Mouse (Mus musculus): Measurements from ENCODE around the gene Fshr. TPM values are rescaled to one million over a fixed set of nuclear protein-coding genes. Genes with fewer than 3 reads are reported as not detected.
"Not testable (repeated sequence)": the region's sequence is repeated elsewhere in the genome, so short reads cannot be mapped to it uniquely, and the experiment has no call there.

Gene Fshr
- not detected in 2 replicates for polyA plus RNA-seq (2012; ENCODE audit: insufficient read depth, low replicate concordance)

GRCm38 (mm10) chr17:89200575-89200974, at the start of gene Fshr:
TSS of gene Fshr (minus strand) at chr17:89200675.
- no peak within 1 kb of the TSS for H3K4me3 ChIP-seq (replicated peaks)
- no peaks in the 10 kb centered on the region for H3K4me1 ChIP-seq
- no peaks in the 10 kb centered on the region for H3K27me3 ChIP-seq (replicated peaks)
- H3K9me3 ChIP-seq = 0 out of 2 replicates have a peak, but pooled peaks cover 5% of the 10 kb centered on the region
- no peaks in the 10 kb centered on the region for H3K36me3 ChIP-seq (replicated peaks; ENCODE audit: low read length)
- TF ChIP-seq GATA1 (IDR thresholded peaks at IDR 0.05; ENCODE audit: borderline replicate concordance, low read length) = no peak
- no peak for TF ChIP-seq FLI1 (IDR thresholded peaks at IDR 0.05; ENCODE audit: low read length)

GRCm38 (mm10) chr17:89202181-89202580, 1.7 kb upstream of the Fshr start:
- Histone ChIP-seq H3K4me3 (replicated peaks) (no peak overlapping the region), H3K27me3 (replicated peaks) (no peaks in the 10 kb centered on the region), H3K9me3 (0 out of 2 replicates have a peak, but pooled peaks cover 5% of the 10 kb centered on the region), H3K4me1 (no peaks in the 10 kb centered on the region), H3K36me3 (replicated peaks; ENCODE audit: low read length) (no peaks in the 10 kb centered on the region)
- TF ChIP-seq FLI1 (IDR thresholded peaks at IDR 0.05; ENCODE audit: low read length) = no peak
- TF ChIP-seq GATA1 (IDR thresholded peaks at IDR 0.05; ENCODE audit: borderline replicate concordance, low read length) = no peak

- H3K27me3 ChIP-seq (replicated peaks) = no peaks in the 10 kb centered on the region
- TF ChIP-seq GATA1 (IDR thresholded peaks at IDR 0.05; ENCODE audit: borderline replicate concordance, low read length) (no peak), FLI1 (IDR thresholded peaks at IDR 0.05; ENCODE audit: low read length) (no peak)
- no peaks in the 10 kb centered on the region for H3K36me3 ChIP-seq (replicated peaks; ENCODE audit: low read length)
- H3K4me3 ChIP-seq (replicated peaks) = no peak overlapping the region
- peaks cover 30% of the 10 kb centered on the region for H3K4me1 ChIP-seq
- H3K9me3 ChIP-seq = no peaks in the 10 kb centered on the region
Measured at GRCm38 (mm10) chr17:89173545-89173944, 26.9 kb downstream of the Fshr start.

GRCm38 (mm10) chr17:89164773-89165172, 35.7 kb downstream of the Fshr start:
- 0 out of 2 replicates have a peak, but pooled peaks cover 3% of the 10 kb centered on the region for H3K4me1 ChIP-seq
- TF ChIP-seq FLI1 (IDR thresholded peaks at IDR 0.05; ENCODE audit: low read length) (no peak), GATA1 (IDR thresholded peaks at IDR 0.05; ENCODE audit: borderline replicate concordance, low read length) (no peak)

GRCm38 (mm10) chr17:89162475-89162874, 38.0 kb downstream of the Fshr start:
- Histone ChIP-seq H3K27me3 (replicated peaks) (no peaks in the 10 kb centered on the region), H3K9me3 (no peaks in the 10 kb centered on the region), H3K4me3 (replicated peaks) (no peak overlapping the region), H3K36me3 (replicated peaks; ENCODE audit: low read length) (no peaks in the 10 kb centered on the region), H3K4me1 (0 out of 2 replicates have a peak, but pooled peaks cover 3% of the 10 kb centered on the region)
- no peak for TF ChIP-seq GATA1 (IDR thresholded peaks at IDR 0.05; ENCODE audit: borderline replicate concordance, low read length)
- TF ChIP-seq FLI1 (IDR thresholded peaks at IDR 0.05; ENCODE audit: low read length) = no peak

More at GRCm38 (mm10) chr17:89164773-89165172, 35.7 kb downstream of the Fshr start:
- H3K4me3 ChIP-seq (replicated peaks) = no peak overlapping the region
- H3K27me3 ChIP-seq (replicated peaks) = no peaks in the 10 kb centered on the region
- no peaks in the 10 kb centered on the region for H3K9me3 ChIP-seq
- H3K36me3 ChIP-seq (replicated peaks; ENCODE audit: low read length) = no peaks in the 10 kb centered on the region

GRCm38 (mm10) chr17:89159343-89159742, 41.1 kb downstream of the Fshr start:
- H3K36me3 ChIP-seq (replicated peaks; ENCODE audit: low read length); H3K9me3 ChIP-seq; H3K27me3 ChIP-seq (replicated peaks); H3K4me3 ChIP-seq (replicated peaks); H3K4me1 ChIP-seq: not testable (repeated sequence)

- Histone ChIP-seq H3K4me3 (replicated peaks) (no peak overlapping the region), H3K9me3 (no peaks in the 10 kb centered on the region), H3K4me1 (peaks cover 6% of the 10 kb centered on the region; the same call in 1 of the 2 replicates), H3K36me3 (replicated peaks; ENCODE audit: low read length) (no peaks in the 10 kb centered on the region), H3K27me3 (replicated peaks) (no peaks in the 10 kb centered on the region)
- no peak for TF ChIP-seq GATA1 (IDR thresholded peaks at IDR 0.05; ENCODE audit: borderline replicate concordance, low read length)
- no peak for TF ChIP-seq FLI1 (IDR thresholded peaks at IDR 0.05; ENCODE audit: low read length)
Measured at GRCm38 (mm10) chr17:89144806-89145205, 55.7 kb downstream of the Fshr start.

- Histone ChIP-seq H3K4me3 (replicated peaks) (no peak overlapping the region), H3K9me3 (no peaks in the 10 kb centered on the region), H3K4me1 (no peaks in the 10 kb centered on the region), H3K36me3 (replicated peaks; ENCODE audit: low read length) (no peaks in the 10 kb centered on the region), H3K27me3 (replicated peaks) (no peaks in the 10 kb centered on the region)
- no peak for TF ChIP-seq GATA1 (IDR thresholded peaks at IDR 0.05; ENCODE audit: borderline replicate concordance, low read length)
- no peak for TF ChIP-seq FLI1 (IDR thresholded peaks at IDR 0.05; ENCODE audit: low read length)
Measured at GRCm38 (mm10) chr17:89120023-89120422, 80.5 kb downstream of the Fshr start.

GRCm38 (mm10) chr17:89119250-89119649, 81.2 kb downstream of the Fshr start:
- no peak overlapping the region for H3K4me3 ChIP-seq (replicated peaks)
- no peaks in the 10 kb centered on the region for H3K9me3 ChIP-seq
- no peaks in the 10 kb centered on the region for H3K27me3 ChIP-seq (replicated peaks)
- H3K36me3 ChIP-seq (replicated peaks; ENCODE audit: low read length) = no peaks in the 10 kb centered on the region
- TF ChIP-seq GATA1 (IDR thresholded peaks at IDR 0.05; ENCODE audit: borderline replicate concordance, low read length) (no peak), FLI1 (IDR thresholded peaks at IDR 0.05; ENCODE audit: low read length) (no peak)
- peaks cover 1% of the 10 kb centered on the region for H3K4me1 ChIP-seq

GRCm38 (mm10) chr17:89113944-89114343, 86.5 kb downstream of the Fshr start:
- H3K4me3 ChIP-seq (replicated peaks) = no peak overlapping the region
- no peaks in the 10 kb centered on the region for H3K27me3 ChIP-seq (replicated peaks)
- H3K9me3 ChIP-seq = no peaks in the 10 kb centered on the region
- H3K4me1 ChIP-seq = peaks cover 7% of the 10 kb centered on the region
- no peak for TF ChIP-seq GATA1 (IDR thresholded peaks at IDR 0.05; ENCODE audit: borderline replicate concordance, low read length)
- TF ChIP-seq FLI1 (IDR thresholded peaks at IDR 0.05; ENCODE audit: low read length) = no peak
- H3K36me3 ChIP-seq (replicated peaks; ENCODE audit: low read length) = no peaks in the 10 kb centered on the region

All from megakaryocyte, embryonic 14.5 days (primary cell).